Mouse (Mus musculus): ENCODE data around the gene Htr5b. TPM values are rescaled to one million over a fixed set of nuclear protein-coding genes. Genes with fewer than 3 reads are reported as not detected.

Htr5b gene
- polyA plus RNA-seq (2017; shearing (Covaris generic)), result not detected

GRCm38 (mm10) chr1:121528399-121528720, at the start of gene Htr5b:
TSS of gene Htr5b (minus strand) at chr1:121528465.

GRCm38 (mm10) chr1:121567521-121568489, 39.5 kb upstream of the Htr5b start, which contains the start of gene Ddx18:
TSS of gene Ddx18 (minus strand) at chr1:121567989.

Other genes starting within 250 kb of the Htr5b start
- 28.1 TPM for gene Insig2, start 195.9 kb downstream of the Htr5b start, polyA plus RNA-seq (2017; shearing (Covaris generic))
- gene Ccdc93, start 97.4 kb downstream of the Htr5b start, polyA plus RNA-seq (2017; shearing (Covaris generic)), result 20.0 TPM
- 69.7 TPM for gene Ddx18, start 39.5 kb upstream of the Htr5b start, polyA plus RNA-seq (2017; shearing (Covaris generic))

Measured in effector memory CD4-positive, alpha-beta T cell, adult 7 months (primary cell).